In the genomic region with DNA sequence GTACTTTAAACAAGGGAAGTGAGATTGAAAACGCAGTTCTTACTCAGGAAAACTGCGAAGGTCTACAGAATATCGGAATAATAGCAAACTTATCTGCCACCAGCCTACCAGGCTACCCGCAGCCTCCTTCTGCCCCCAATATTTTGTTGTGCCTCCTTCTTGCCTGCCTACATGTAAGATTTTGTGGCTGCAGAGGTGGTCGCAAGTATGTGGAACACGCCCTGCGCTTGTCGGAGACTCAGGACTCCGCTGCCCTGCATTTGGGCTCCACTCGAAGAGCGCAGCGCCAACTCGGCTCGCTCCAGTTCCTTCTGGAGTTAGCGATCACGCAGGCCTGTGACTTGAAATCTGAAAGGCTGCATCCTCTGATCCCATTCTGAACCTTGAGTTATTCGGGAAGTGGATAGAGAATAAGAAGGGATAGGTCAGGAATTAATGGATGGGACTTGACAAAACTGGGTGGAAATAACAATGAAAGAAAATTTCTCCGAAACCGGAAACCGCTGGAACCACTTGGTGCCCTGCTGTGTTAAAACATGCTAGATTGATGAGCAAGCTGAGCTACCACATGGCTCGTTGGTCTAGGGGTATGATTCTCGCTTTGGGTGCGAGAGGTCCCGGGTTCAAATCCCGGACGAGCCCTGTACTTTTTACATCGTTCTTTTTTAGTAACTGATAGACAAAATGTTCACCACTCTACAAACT, we compare ENCODE assay signal across 8 mouse cellular contexts. TPM values are rescaled to one million over a fixed set of nuclear protein-coding genes. Genes with fewer than 3 reads are reported as not detected.
DNase-seq lines count a peak whose midpoint lies in the region; ATAC-seq and TF ChIP-seq lines count a peak whose summit lies in the region.

No protein-coding gene starts in this region.

- peak overlapping the region; percentile 75 for H3K4me3 ChIP-seq in bone marrow, adult 2 months (replicated peaks; ENCODE audit: control insufficient read depth, low read depth, low read length)
- peak overlapping the region; percentile 85 for H3K4me3 ChIP-seq in embryonic facial prominence, embryonic 15.5 days (replicated peaks)
- peak overlapping the region; percentile 78 for H3K4me3 ChIP-seq in heart, embryonic 10.5 days
- peak overlapping the region; percentile 89 for H3K4me3 ChIP-seq in kidney, embryonic 16.5 days (ENCODE audit: low read length)
- peak overlapping the region; percentile 61 for H3K4me3 ChIP-seq in liver, adult 2 months (ENCODE audit: insufficient read depth, low read depth, low read length)

- no peaks in the 10 kb centered on the region for H3K79me2 ChIP-seq in liver, adult 2 months (ENCODE audit: control insufficient read depth, insufficient read depth, low read length)

- H3K9ac ChIP-seq in embryonic facial prominence, embryonic 15.5 days, result peak overlapping the region; percentile 42
- H3K9ac ChIP-seq in kidney, embryonic 16.5 days (replicated peaks; ENCODE audit: low read length), result peak overlapping the region; percentile 79
- peak overlapping the region; percentile 85 for H3K9ac ChIP-seq in liver, adult 2 months (ENCODE audit: low read depth, low read length)

- H3K9me3 ChIP-seq in embryonic facial prominence, embryonic 15.5 days (replicated peaks), result no peaks in the 10 kb centered on the region
- H3K9me3 ChIP-seq in heart, embryonic 10.5 days, result no peaks in the 10 kb centered on the region
- no peaks in the 10 kb centered on the region for H3K9me3 ChIP-seq in kidney, embryonic 16.5 days (ENCODE audit: low read length)

- no peak for TF ChIP-seq CTCF in bone marrow, adult 2 months (IDR thresholded peaks at IDR 0.05; ENCODE audit: control insufficient read depth, insufficient read depth, low read length)
- TF ChIP-seq CTCF in liver, adult 2 months (IDR thresholded peaks at IDR 0.05; ENCODE audit: low read depth, low read length), result no peak

- peak overlapping the region; percentile 76 for H3K4me2 ChIP-seq in embryonic facial prominence, embryonic 15.5 days (replicated peaks)
- peak overlapping the region; percentile 80 for H3K4me2 ChIP-seq in kidney, embryonic 16.5 days (replicated peaks; ENCODE audit: low read depth, low read length)

- WGBS in bone marrow, adult 2 months, result under 1% methylated on average over 27 of the region's 27 CpGs
- WGBS in embryonic facial prominence, embryonic 15.5 days, result under 1% methylated on average over 27 of the region's 27 CpGs
- WGBS in heart, embryonic 10.5 days, result under 1% methylated on average over 27 of the region's 27 CpGs
- WGBS in kidney, embryonic 16.5 days, result under 1% methylated on average over 27 of the region's 27 CpGs
- WGBS in liver, adult 2 months, result under 1% methylated on average over 27 of the region's 27 CpGs

- TF ChIP-seq POLR2A in bone marrow, adult 2 months (IDR thresholded peaks at IDR 0.05; ENCODE audit: borderline replicate concordance, control insufficient read depth, low read depth, low read length), result peak; percentile 35; the same call in 1 of the 2 replicates
- TF ChIP-seq POLR2A in liver, adult 2 months (IDR thresholded peaks at IDR 0.05; ENCODE audit: extremely low read depth, insufficient read depth, low read length), result no peak

- DNase-seq in B cell, adult 2 months, result peak; percentile 89 to 90
- peak; percentile 86 for DNase-seq in heart, embryonic 10.5 days (ENCODE audit: low spot score)
- DNase-seq in liver, adult 2 months (ENCODE audit: extremely low read depth, low read depth, low spot score), result peak; percentile 73
- peak; percentile 88 for DNase-seq in splenic B cell, adult 2 months (ENCODE audit: low read depth, low spot score)

- H3K27me3 ChIP-seq in embryonic facial prominence, embryonic 15.5 days, result no peaks in the 10 kb centered on the region
- H3K27me3 ChIP-seq in heart, embryonic 10.5 days (ENCODE audit: insufficient read depth, poor library complexity, severe bottlenecking), result no peaks in the 10 kb centered on the region
- no peaks in the 10 kb centered on the region for H3K27me3 ChIP-seq in kidney, embryonic 16.5 days (ENCODE audit: insufficient read depth, low read length)
- H3K27me3 ChIP-seq in liver, adult 2 months (ENCODE audit: control insufficient read depth, insufficient read depth, low read length), result no peaks in the 10 kb centered on the region
- no peaks in the 10 kb centered on the region for H3K27me3 ChIP-seq in splenic B cell, adult 2 months (ENCODE audit: control insufficient read depth, insufficient read depth, low read length, poor library complexity, severe bottlenecking)

- peaks cover 3% of the 10 kb centered on the region; the same call in 1 of the 2 replicates for H3K4me1 ChIP-seq in bone marrow, adult 2 months (ENCODE audit: control insufficient read depth, insufficient read depth, low read length)
- H3K4me1 ChIP-seq in embryonic facial prominence, embryonic 15.5 days, result peaks cover 14% of the 10 kb centered on the region; the same call in 1 of the 2 replicates
- H3K4me1 ChIP-seq in heart, embryonic 10.5 days, result no peaks in the 10 kb centered on the region
- peaks cover 8% of the 10 kb centered on the region for H3K4me1 ChIP-seq in kidney, embryonic 16.5 days (ENCODE audit: insufficient read depth, low read length)
- H3K4me1 ChIP-seq in liver, adult 2 months (ENCODE audit: control insufficient read depth, insufficient read depth, low read length), result peaks cover 14% of the 10 kb centered on the region

- peak; percentile 44; the same call in 1 of the 2 replicates for ATAC-seq in embryonic facial prominence, embryonic 15.5 days (ENCODE audit: insufficient number of reproducible peaks, low FRiP score, low TSS enrichment, low read depth)
- peak; percentile 49; the same call in 1 of the 2 replicates for ATAC-seq in kidney, embryonic 16.5 days (ENCODE audit: low FRiP score, low TSS enrichment)
- peak; percentile 23; the same call in 1 of the 2 replicates for ATAC-seq in monocyte, adult 5-6 weeks (replicated peaks; ENCODE audit: insufficient number of reproducible peaks, low FRiP score, low TSS enrichment, poor library complexity, severe bottlenecking)

- H3K27ac ChIP-seq in bone marrow, adult 2 months (ENCODE audit: control insufficient read depth, insufficient read depth, low read depth, low read length, poor library complexity), result peak overlapping the region; percentile 92
- H3K27ac ChIP-seq in embryonic facial prominence, embryonic 15.5 days (replicated peaks), result peak overlapping the region; percentile 93
- H3K27ac ChIP-seq in heart, embryonic 10.5 days, result peak overlapping the region; percentile 87
- H3K27ac ChIP-seq in kidney, embryonic 16.5 days (ENCODE audit: low read length), result peak overlapping the region; percentile 93
- peak overlapping the region; percentile 98 for H3K27ac ChIP-seq in liver, adult 2 months (replicated peaks; ENCODE audit: insufficient read depth, low read depth, low read length)

- H3K36me3 ChIP-seq in embryonic facial prominence, embryonic 15.5 days, result no peaks in the 10 kb centered on the region
- no peaks in the 10 kb centered on the region for H3K36me3 ChIP-seq in heart, embryonic 10.5 days
- H3K36me3 ChIP-seq in kidney, embryonic 16.5 days (ENCODE audit: insufficient read depth, low read length), result no peaks in the 10 kb centered on the region
- H3K36me3 ChIP-seq in liver, adult 2 months (ENCODE audit: control insufficient read depth, insufficient read depth, low read length), result no peaks in the 10 kb centered on the region
- no peaks in the 10 kb centered on the region for H3K36me3 ChIP-seq in splenic B cell, adult 2 months (ENCODE audit: control insufficient read depth, insufficient read depth, low read length, poor library complexity, severe bottlenecking)

RNA-seq across cellular contexts. Expression of a gene that starts 0.6 kb away (rescaled TPM):
- polyA plus RNA-seq in bone marrow, adult 2 months (2011; ENCODE audit: insufficient read depth, insufficient read length, low replicate concordance, missing spikeins), result 3.1 and 8.7 TPM in 2 replicates
- 55.5 and 57.1 TPM in 2 replicates for polyA plus RNA-seq in embryonic facial prominence, embryonic 15.5 days (2015; fragmentation: Nextera tagmentation; extraction: Ambion mirVana)
- polyA plus RNA-seq in heart, embryonic 10.5 days (2016; fragmentation: Nextera tagmentation; extraction: Ambion mirVana), result 6.3 and 8.9 TPM in 2 replicates
- 45.5 and 47.7 TPM in 2 replicates for polyA plus RNA-seq in kidney, embryonic 16.5 days (2015; fragmentation: Nextera tagmentation; extraction: Ambion mirVana)
- 1,910 and 2,134 TPM in 2 replicates for total RNA-seq in liver, adult 2 months (2014; rRNA removed)
- 1,816 and 2,115 TPM in 2 replicates for polyA plus RNA-seq in liver, adult 2 months (2012; rRNA removed)
- 10.2 to 19.2 TPM (median 14.1 TPM) in 3 replicates for total RNA-seq in monocyte, adult 5-6 weeks (2017)

RNA-seq across cellular contexts. Expression of a gene that starts 0.7 kb away (rescaled TPM):
- 4.4 and 7.2 TPM in 2 replicates for polyA plus RNA-seq in bone marrow, adult 2 months (2011; ENCODE audit: insufficient read depth, insufficient read length, low replicate concordance, missing spikeins)
- polyA plus RNA-seq in embryonic facial prominence, embryonic 15.5 days (2015; fragmentation: Nextera tagmentation; extraction: Ambion mirVana), result 8.2 and 11.0 TPM in 2 replicates
- 1.8 and 3.0 TPM in 2 replicates for polyA plus RNA-seq in heart, embryonic 10.5 days (2016; fragmentation: Nextera tagmentation; extraction: Ambion mirVana)
- 8.6 and 8.9 TPM in 2 replicates for polyA plus RNA-seq in kidney, embryonic 16.5 days (2015; fragmentation: Nextera tagmentation; extraction: Ambion mirVana)
- total RNA-seq in liver, adult 2 months (2014; rRNA removed), result 224 and 249 TPM in 2 replicates
- polyA plus RNA-seq in liver, adult 2 months (2012; rRNA removed), result 541 and 671 TPM in 2 replicates
- 0.75 to 1.2 TPM in 2 of 3 replicates, not detected in the other for total RNA-seq in monocyte, adult 5-6 weeks (2017)

RNA-seq across cellular contexts. Expression of a gene that starts 16.0 kb away (rescaled TPM):
- polyA plus RNA-seq in bone marrow, adult 2 months (2011; ENCODE audit: insufficient read depth, insufficient read length, low replicate concordance, missing spikeins), result not detected in 2 replicates
- not detected in 2 replicates for polyA plus RNA-seq in embryonic facial prominence, embryonic 15.5 days (2015; fragmentation: Nextera tagmentation; extraction: Ambion mirVana)
- polyA plus RNA-seq in heart, embryonic 10.5 days (2016; fragmentation: Nextera tagmentation; extraction: Ambion mirVana), result not detected in 2 replicates
- not detected in 2 replicates for polyA plus RNA-seq in kidney, embryonic 16.5 days (2015; fragmentation: Nextera tagmentation; extraction: Ambion mirVana)
- not detected in 2 replicates for total RNA-seq in liver, adult 2 months (2014; rRNA removed)
- not detected in 2 replicates for polyA plus RNA-seq in liver, adult 2 months (2012; rRNA removed)
- total RNA-seq in monocyte, adult 5-6 weeks (2017), result not detected in 3 replicates

RNA-seq across cellular contexts. Expression of a gene that starts 24.0 kb away (rescaled TPM):
- not detected in 2 replicates for polyA plus RNA-seq in bone marrow, adult 2 months (2011; ENCODE audit: insufficient read depth, insufficient read length, low replicate concordance, missing spikeins)
- not detected in 2 replicates for polyA plus RNA-seq in embryonic facial prominence, embryonic 15.5 days (2015; fragmentation: Nextera tagmentation; extraction: Ambion mirVana)
- 0.13 TPM in 1 of 2 replicates, not detected in the other for polyA plus RNA-seq in heart, embryonic 10.5 days (2016; fragmentation: Nextera tagmentation; extraction: Ambion mirVana)
- 1.5 and 2.2 TPM in 2 replicates for polyA plus RNA-seq in kidney, embryonic 16.5 days (2015; fragmentation: Nextera tagmentation; extraction: Ambion mirVana)
- total RNA-seq in liver, adult 2 months (2014; rRNA removed), result not detected in 2 replicates
- not detected in 2 replicates for polyA plus RNA-seq in liver, adult 2 months (2012; rRNA removed)
- not detected in 3 replicates for total RNA-seq in monocyte, adult 5-6 weeks (2017)

RNA-seq across cellular contexts. Expression of a gene that starts 32.8 kb away (rescaled TPM):
- polyA plus RNA-seq in bone marrow, adult 2 months (2011; ENCODE audit: insufficient read depth, insufficient read length, low replicate concordance, missing spikeins), result 4.9 TPM in 1 of 2 replicates, not detected in the other
- polyA plus RNA-seq in embryonic facial prominence, embryonic 15.5 days (2015; fragmentation: Nextera tagmentation; extraction: Ambion mirVana), result 0.43 and 0.56 TPM in 2 replicates
- polyA plus RNA-seq in heart, embryonic 10.5 days (2016; fragmentation: Nextera tagmentation; extraction: Ambion mirVana), result 0.28 and 0.53 TPM in 2 replicates
- polyA plus RNA-seq in kidney, embryonic 16.5 days (2015; fragmentation: Nextera tagmentation; extraction: Ambion mirVana), result 9.0 and 10.2 TPM in 2 replicates
- total RNA-seq in liver, adult 2 months (2014; rRNA removed), result 0.27 TPM in 1 of 2 replicates, not detected in the other
- not detected in 2 replicates for polyA plus RNA-seq in liver, adult 2 months (2012; rRNA removed)
- total RNA-seq in monocyte, adult 5-6 weeks (2017), result 1.1 TPM in 1 of 3 replicates, not detected in the others

Comparison
In these comparisons a context has a peak if more than half of its experiments do, and no peak if none do; other contexts are left out.
1. Peak in every context shown above with its lines: DNase-seq, ATAC-seq, H3K4me3 ChIP-seq and H3K27ac ChIP-seq.
2. RNA of a gene that starts 0.6 kb away (polyA plus RNA-seq): 1,816 to 2,115 TPM in liver, adult 2 months; 55.5 to 57.1 TPM in embryonic facial prominence, embryonic 15.5 days, 45.5 to 47.7 TPM in kidney, embryonic 16.5 days, 6.3 to 8.9 TPM in heart, embryonic 10.5 days and 3.1 to 8.7 TPM in bone marrow, adult 2 months; every median in the first group is over 10 times any median in the second.
3. RNA of a gene that starts 0.7 kb away (polyA plus RNA-seq): 541 to 671 TPM in liver, adult 2 months; 8.2 to 11.0 TPM in embryonic facial prominence, embryonic 15.5 days, 8.6 to 8.9 TPM in kidney, embryonic 16.5 days, 4.4 to 7.2 TPM in bone marrow, adult 2 months and 1.8 to 3.0 TPM in heart, embryonic 10.5 days; every median in the first group is over 10 times any median in the second.